Mouse (Mus musculus) embryonic fibroblast, embryonic 13.5 days (primary cell): ENCODE measurements around the gene Fkbp5.

Source experiments
- CTCF ChIP-seq: IDR thresholded peaks from 2 replicates; pipeline ENCODE4 v1.5.1; 2011; ENCODE audit warnings: mild to moderate bottlenecking, control low read depth, low read length, moderate library complexity, borderline replicate concordance; ENCODE audit not compliant: insufficient read depth
- POLR2A ChIP-seq: IDR thresholded peaks from 2 replicates; pipeline ENCODE4 v1.6.1; 2011; ENCODE audit warnings: low read depth, mild to moderate bottlenecking, control low read depth, low read length, moderate library complexity

DNA sequence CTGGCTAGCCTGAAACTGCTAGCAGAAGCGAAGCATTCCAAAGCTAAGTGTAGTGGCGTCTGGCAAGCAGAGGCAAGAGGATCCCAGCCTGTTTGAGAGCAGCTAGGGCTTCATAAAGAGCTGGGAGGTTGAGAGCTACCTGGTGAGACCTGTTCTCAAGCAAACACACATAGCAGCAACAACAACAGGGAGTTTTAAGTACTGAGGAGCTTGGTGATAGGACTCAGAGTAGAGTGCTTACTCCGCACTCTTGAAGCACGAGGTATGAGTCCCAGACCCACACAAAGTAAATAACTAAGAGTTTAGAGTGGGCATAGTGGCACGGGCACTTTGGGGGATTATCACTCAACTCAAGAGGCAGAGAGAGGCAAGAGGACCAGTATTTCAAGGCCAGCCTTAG lies 96.3 kb downstream of the Fkbp5 start:
- TF ChIP-seq CTCF (no peak), POLR2A (no peak)
